ENCODE assay signal across 10 mouse cellular contexts in the genomic region with DNA sequence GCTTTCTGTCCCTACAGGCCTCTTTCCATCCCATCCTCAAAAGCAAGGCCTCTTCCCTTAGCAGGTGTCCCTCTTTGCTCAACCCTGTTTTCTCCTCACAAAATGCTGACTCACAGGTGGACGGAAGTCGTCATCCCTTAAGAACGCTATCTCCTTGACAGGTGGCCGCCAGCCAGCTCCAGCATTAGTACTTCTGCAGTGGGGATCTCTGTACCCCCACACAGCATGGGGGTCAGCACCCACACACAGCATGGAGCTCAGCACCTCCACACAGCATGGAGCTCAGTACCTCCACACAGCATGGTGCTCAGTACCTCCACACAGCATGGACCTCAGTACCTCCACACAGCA.
DNase-seq lines count a peak whose midpoint lies in the region; ATAC-seq and TF ChIP-seq lines count a peak whose summit lies in the region.
"Had no signal": no experiment of that assay in that cellular context is flagged by ENCODE, and none has a peak within 500 bp of the region (broad histone marks: within the 10 kb centered on the region; RNA-seq: fewer than 3 reads in every experiment).

No protein-coding gene starts in this region.

- no peak overlapping the region for H3K4me3 ChIP-seq in lung, embryonic 14.5 days (ENCODE audit: low read depth, low read length)
- H3K4me3 ChIP-seq in forebrain, embryonic 13.5 days, result no peak overlapping the region
- H3K4me3 ChIP-seq in limb, embryonic 11.5 days (ENCODE audit: low read depth, low read length), result no peak overlapping the region
- no peak overlapping the region for H3K4me3 ChIP-seq in neural tube, embryonic 12.5 days
- H3K4me3 ChIP-seq in thymus, adult 2 months (ENCODE audit: control insufficient read depth, insufficient read depth, low read length), result no peak overlapping the region

- ATAC-seq in lung, embryonic 14.5 days (ENCODE audit: insufficient read depth), result no peak
- peak; percentile 22; the same call in 1 of the 2 replicates for ATAC-seq in forebrain, embryonic 13.5 days
- peak; percentile 14; the same call in 1 of the 2 replicates for ATAC-seq in limb, embryonic 11.5 days (ENCODE audit: insufficient number of reproducible peaks, low FRiP score, low TSS enrichment, low read depth)
- ATAC-seq in neural tube, embryonic 12.5 days (ENCODE audit: low FRiP score, low read depth), result peak; percentile 7

- WGBS in lung, embryonic 14.5 days, result 45% methylated on average over 4 of the region's 4 CpGs
- WGBS in forebrain, embryonic 13.5 days, result 59% methylated on average over 4 of the region's 4 CpGs
- WGBS in limb, embryonic 11.5 days, result 72% methylated on average over 4 of the region's 4 CpGs
- WGBS in neural tube, embryonic 12.5 days, result 60% methylated on average over 4 of the region's 4 CpGs
- 32% methylated on average over 4 of the region's 4 CpGs for WGBS in thymus, adult 2 months

- H3K4me2 ChIP-seq in lung, embryonic 14.5 days, result 0 out of 2 replicates have a peak overlapping the region, but pooled peaks have one; percentile 29
- peak overlapping the region; percentile 40; the same call in 1 of the 2 replicates for H3K4me2 ChIP-seq in forebrain, embryonic 13.5 days
- H3K4me2 ChIP-seq in limb, embryonic 11.5 days (ENCODE audit: low read depth, severe bottlenecking), result no peak overlapping the region; the same call in 1 of the 2 replicates
- H3K4me2 ChIP-seq in neural tube, embryonic 12.5 days (replicated peaks), result peak overlapping the region; percentile 44; the same call in 1 of the 2 replicates

- TF ChIP-seq POLR2A in thymus, adult 2 months (IDR thresholded peaks at IDR 0.05; ENCODE audit: control insufficient read depth, extremely low read depth, insufficient read depth, low read length, poor library complexity), result no peak

- no peaks in the 10 kb centered on the region for H3K36me3 ChIP-seq in lung, embryonic 14.5 days (ENCODE audit: insufficient read depth)
- no peaks in the 10 kb centered on the region for H3K36me3 ChIP-seq in forebrain, embryonic 13.5 days (ENCODE audit: poor library complexity, severe bottlenecking)
- H3K36me3 ChIP-seq in limb, embryonic 11.5 days (ENCODE audit: control insufficient read depth, insufficient read depth, low read length), result no peaks in the 10 kb centered on the region
- H3K36me3 ChIP-seq in neural tube, embryonic 12.5 days, result no peaks in the 10 kb centered on the region
- H3K36me3 ChIP-seq in thymus, adult 2 months (ENCODE audit: control insufficient read depth, insufficient read depth, low read length), result no peaks in the 10 kb centered on the region

- DNase-seq in lung, embryonic 14.5 days, result peak; percentile 35
- DNase-seq in lung, postnatal 10 days, result no peak
- no peak for DNase-seq in limb, embryonic 11.5 days (ENCODE audit: low spot score)
- no peak for DNase-seq in kidney, postnatal 36 days
- no peak for DNase-seq in left cerebral cortex, postnatal 10 days (ENCODE audit: extremely low spot score in 1 of 2, low spot score in 2 of 2)
- no peak for DNase-seq in thymus, adult 2 months
- DNase-seq: kidney, postnatal 14 days; thymus, adult 18-20 months had no signal

- no peaks in the 10 kb centered on the region for H3K27me3 ChIP-seq in lung, embryonic 14.5 days (ENCODE audit: insufficient read depth, low read length)
- H3K27me3 ChIP-seq in forebrain, embryonic 13.5 days, result no peaks in the 10 kb centered on the region
- H3K27me3 ChIP-seq in limb, embryonic 11.5 days (ENCODE audit: control insufficient read depth, insufficient read depth, low read length), result no peaks in the 10 kb centered on the region
- no peaks in the 10 kb centered on the region for H3K27me3 ChIP-seq in neural tube, embryonic 12.5 days (replicated peaks)
- H3K27me3 ChIP-seq in thymus, adult 2 months (ENCODE audit: control insufficient read depth, insufficient read depth, low read length), result no peaks in the 10 kb centered on the region

- intact Hi-C loops in left cerebral cortex, postnatal 10 days (cut with DNase I), result no loop called here

- H3K4me1 ChIP-seq in lung, embryonic 14.5 days (ENCODE audit: insufficient read depth), result peaks cover 20% of the 10 kb centered on the region
- peaks cover 27% of the 10 kb centered on the region for H3K4me1 ChIP-seq in forebrain, embryonic 13.5 days
- H3K4me1 ChIP-seq in limb, embryonic 11.5 days (ENCODE audit: control insufficient read depth, insufficient read depth, low read length), result peaks cover 24% of the 10 kb centered on the region
- peaks cover 22% of the 10 kb centered on the region for H3K4me1 ChIP-seq in neural tube, embryonic 12.5 days
- H3K4me1 ChIP-seq in thymus, adult 2 months (replicated peaks; ENCODE audit: control insufficient read depth, insufficient read depth, low read length), result peaks cover 18% of the 10 kb centered on the region

- no peak overlapping the region for H3K9ac ChIP-seq in lung, embryonic 14.5 days
- no peak overlapping the region for H3K9ac ChIP-seq in forebrain, embryonic 13.5 days
- no peak overlapping the region for H3K9ac ChIP-seq in limb, embryonic 11.5 days (ENCODE audit: low read length)
- H3K9ac ChIP-seq in neural tube, embryonic 12.5 days, result no peak overlapping the region

- no peaks in the 10 kb centered on the region for H3K9me3 ChIP-seq in lung, embryonic 14.5 days (ENCODE audit: low read depth, low read length)
- H3K9me3 ChIP-seq in forebrain, embryonic 13.5 days (replicated peaks), result no peaks in the 10 kb centered on the region
- no peaks in the 10 kb centered on the region for H3K9me3 ChIP-seq in limb, embryonic 11.5 days (ENCODE audit: control insufficient read depth, low read length)
- H3K9me3 ChIP-seq in neural tube, embryonic 12.5 days, result no peaks in the 10 kb centered on the region

- peak overlapping the region; percentile 84; the same call in 1 of the 2 replicates for H3K27ac ChIP-seq in lung, embryonic 14.5 days (ENCODE audit: low read depth)
- H3K27ac ChIP-seq in forebrain, embryonic 13.5 days, result peak overlapping the region; percentile 69
- H3K27ac ChIP-seq in limb, embryonic 11.5 days (replicated peaks; ENCODE audit: low read depth, low read length), result no peak overlapping the region; the same call in 1 of the 2 replicates
- peak overlapping the region; percentile 46; the same call in 1 of the 2 replicates for H3K27ac ChIP-seq in neural tube, embryonic 12.5 days
- H3K27ac ChIP-seq in thymus, adult 2 months (ENCODE audit: control insufficient read depth, insufficient read depth, low read length), result no peak overlapping the region

- no peak for TF ChIP-seq CTCF in lung, embryonic 14.5 days (IDR thresholded peaks at IDR 0.05; ENCODE audit: low read depth)
- no peak for TF ChIP-seq CTCF in thymus, adult 2 months (IDR thresholded peaks at IDR 0.05; ENCODE audit: borderline replicate concordance, control insufficient read depth, extremely low read depth, insufficient read depth, low read length, poor library complexity)

Comparison
In these comparisons a context has a peak if more than half of its experiments do, and no peak if none do; other contexts are left out.
1. H3K27ac ChIP-seq: peak in lung, embryonic 14.5 days (single experiment), forebrain, embryonic 13.5 days (single experiment) and neural tube, embryonic 12.5 days (single experiment); none in limb, embryonic 11.5 days (single experiment) and thymus, adult 2 months (single experiment).